Mouse (Mus musculus) forebrain, embryonic 14.5 days (tissue): Measurements from ENCODE around the gene Hbq1b. TPM values are rescaled to one million over a fixed set of nuclear protein-coding genes. Genes with fewer than 3 reads are reported as not detected.

Experiments used
- ATAC-seq: fragments of 200-750 bp; cut with Nextera tagmentation; 2 replicates; pipeline ENCODE4 v1.8.0; 2017; ENCODE audit warnings: mild to moderate bottlenecking, moderate library complexity
- DNase-seq: peaks from one replicate; pipeline ENCODE4 v3.0.0-alpha.2; 2015; ENCODE audit warnings: low spot score
- H3K27ac ChIP-seq: fragments of 300-500 bp; sonication (generic); 2 replicates; pipeline ENCODE4 v1.5.1; 2014; ENCODE audit warnings: low read depth, mild to moderate bottlenecking, control low read depth, low read length, moderate library complexity
- H3K27me3 ChIP-seq: fragments of 300-500 bp; sonication (generic); replicated peaks from 2 replicates; pipeline ENCODE4 v1.6.1; 2014; ENCODE audit warnings: low read length, control low read depth, mixed read lengths; ENCODE audit not compliant: control insufficient read depth, insufficient read depth
- H3K36me3 ChIP-seq: fragments of 300-500 bp; sonication (generic); 2 replicates; pipeline ENCODE4 v1.6.1; 2014; ENCODE audit warnings: low read length, control low read depth; ENCODE audit not compliant: control insufficient read depth, insufficient read depth
- H3K4me1 ChIP-seq: fragments of 300-500 bp; sonication (generic); 2 replicates; pipeline ENCODE4 v1.6.1; 2014; ENCODE audit warnings: antibody characterized with exemption, low read length, control low read depth; ENCODE audit not compliant: control insufficient read depth, insufficient read depth
- H3K4me2 ChIP-seq: fragments of 300-500 bp; sonication (generic); 2 replicates; pipeline ENCODE4 v1.6.1; 2014; ENCODE audit warnings: mild to moderate bottlenecking, control low read depth, low read length
- H3K4me3 ChIP-seq: fragments of 300-500 bp; sonication (generic); 2 replicates; pipeline ENCODE4 v1.5.1; 2014; ENCODE audit warnings: low read depth, low read length, control low read depth
- H3K9ac ChIP-seq: fragments of 300-500 bp; sonication (generic); 2 replicates; pipeline ENCODE4 v1.6.1; 2014; ENCODE audit warnings: mild to moderate bottlenecking, low read length, control low read depth, moderate library complexity
- H3K9me3 ChIP-seq: fragments of 300-500 bp; sonication (generic); replicated peaks from 2 replicates; pipeline ENCODE4 v1.6.1; 2016; ENCODE audit warnings: low read length, control low read depth, mixed read lengths; ENCODE audit not compliant: control insufficient read depth
- WGBS: fragments of 180-500 bp; shearing (Covaris S2); extraction: QIAGEN DNeasy Blood & Tissue Kit; methylation state at CpG from one replicate; pipeline ENCODE4 v1.1.7; 2014; 5-methylcytosine and 5-hydroxymethylcytosine counted together
- polyA plus RNA-seq: library from polyadenylated mRNA; unstranded; fragments of >200 nt; fragmentation: Nextera tagmentation; extraction: Ambion mirVana; gene quantifications from 2 replicates; pipeline ENCODE4 v1.2.1, GENCODE M21; 2014

Gene Hbq1b
- polyA plus RNA-seq, 1 experiment from 2014 or later: 1.1 TPM

- H3K4me1 ChIP-seq: no peaks in the 10 kb centered on the region
- no peak overlapping the region for H3K27ac ChIP-seq
- ATAC-seq: no peak
- H3K27me3 ChIP-seq: no peaks in the 10 kb centered on the region
- no peak overlapping the region for H3K4me2 ChIP-seq
- no peak for DNase-seq
- H3K9me3 ChIP-seq: no peaks in the 10 kb centered on the region
- no peak overlapping the region for H3K4me3 ChIP-seq
- 93% methylated on average over 6 of the region's 6 CpGs for WGBS
- no peak overlapping the region for H3K9ac ChIP-seq
- peaks cover 58% of the 10 kb centered on the region for H3K36me3 ChIP-seq
Observed at GRCm38 (mm10) chr11:32245614-32246013, 41.2 kb upstream of the Hbq1b start.

GRCm38 (mm10) chr11:32247068-32247467 lies 39.7 kb upstream of the Hbq1b start:
- Histone ChIP-seq H3K27ac (no peak overlapping the region), H3K4me1 (no peaks in the 10 kb centered on the region), H3K9ac (no peak overlapping the region), H3K9me3 (no peaks in the 10 kb centered on the region), H3K4me2 (no peak overlapping the region), H3K4me3 (no peak overlapping the region), H3K27me3 (no peaks in the 10 kb centered on the region), H3K36me3 (peaks cover 56% of the 10 kb centered on the region)
- DNase-seq: no peak
- no peak for ATAC-seq

GRCm38 (mm10) chr11:32248350-32248749 lies 38.4 kb upstream of the Hbq1b start:
- H3K4me1 ChIP-seq: no peaks in the 10 kb centered on the region
- DNase-seq: no peak
- H3K27me3 ChIP-seq: no peaks in the 10 kb centered on the region
- peaks cover 64% of the 10 kb centered on the region for H3K36me3 ChIP-seq
- WGBS: 90% methylated on average over 3 of the region's 3 CpGs
- no peak overlapping the region for H3K4me2 ChIP-seq
- no peak for ATAC-seq
- H3K4me3 ChIP-seq: no peak overlapping the region
- no peaks in the 10 kb centered on the region for H3K9me3 ChIP-seq
- H3K9ac ChIP-seq: no peak overlapping the region
- H3K27ac ChIP-seq: no peak overlapping the region

GRCm38 (mm10) chr11:32250880-32251763 lies 35.6 kb upstream of the Hbq1b start:
- no peaks in the 10 kb centered on the region for H3K9me3 ChIP-seq
- ATAC-seq (no peak), DNase-seq (no peak)
- 89% methylated on average over 8 of the region's 8 CpGs for WGBS
- H3K4me2 ChIP-seq: no peak overlapping the region
- no peaks in the 10 kb centered on the region for H3K27me3 ChIP-seq
- no peak overlapping the region for H3K4me3 ChIP-seq
- H3K9ac ChIP-seq: no peak overlapping the region
- H3K36me3 ChIP-seq: peaks cover 65% of the 10 kb centered on the region
- no peaks in the 10 kb centered on the region for H3K4me1 ChIP-seq
- no peak overlapping the region for H3K27ac ChIP-seq

- 100% methylated on average over 1 of the region's 1 CpGs for WGBS
- no peak overlapping the region for H3K27ac ChIP-seq
- no peak overlapping the region for H3K4me3 ChIP-seq
- DNase-seq (no peak), ATAC-seq (no peak)
- no peaks in the 10 kb centered on the region for H3K27me3 ChIP-seq
- no peak overlapping the region for H3K4me2 ChIP-seq
- H3K4me1 ChIP-seq: no peaks in the 10 kb centered on the region
- peaks cover 46% of the 10 kb centered on the region for H3K36me3 ChIP-seq
- no peaks in the 10 kb centered on the region for H3K9me3 ChIP-seq
- H3K9ac ChIP-seq: no peak overlapping the region
Observed at GRCm38 (mm10) chr11:32253121-32253520, 33.6 kb upstream of the Hbq1b start.

GRCm38 (mm10) chr11:32256146-32256545 lies 30.6 kb upstream of the Hbq1b start:
- peaks cover 41% of the 10 kb centered on the region for H3K36me3 ChIP-seq
- H3K4me1 ChIP-seq: no peaks in the 10 kb centered on the region
- no peak overlapping the region for H3K9ac ChIP-seq
- no peak overlapping the region for H3K4me2 ChIP-seq
- H3K27ac ChIP-seq: no peak overlapping the region
- H3K4me3 ChIP-seq: no peak overlapping the region
- H3K27me3 ChIP-seq: no peaks in the 10 kb centered on the region
- no peak for DNase-seq
- 97% methylated on average over 1 of the region's 1 CpGs for WGBS
- no peak for ATAC-seq
- no peaks in the 10 kb centered on the region for H3K9me3 ChIP-seq

- H3K9me3 ChIP-seq: no peaks in the 10 kb centered on the region
- DNase-seq (no peak), ATAC-seq (no peak)
- no peaks in the 10 kb centered on the region for H3K4me1 ChIP-seq
- no peak overlapping the region for H3K4me3 ChIP-seq
- WGBS: 92% methylated on average over 3 of the region's 3 CpGs
- H3K36me3 ChIP-seq: peaks cover 40% of the 10 kb centered on the region
- H3K4me2 ChIP-seq: no peak overlapping the region
- no peak overlapping the region for H3K9ac ChIP-seq
- H3K27ac ChIP-seq: no peak overlapping the region
- H3K27me3 ChIP-seq: no peaks in the 10 kb centered on the region
Observed at GRCm38 (mm10) chr11:32256566-32256965, 30.2 kb upstream of the Hbq1b start.

- Histone ChIP-seq H3K4me3 (no peak overlapping the region), H3K27ac (no peak overlapping the region), H3K4me1 (peaks cover 4% of the 10 kb centered on the region; the same call in 1 of the 2 replicates), H3K9ac (no peak overlapping the region), H3K9me3 (no peaks in the 10 kb centered on the region), H3K27me3 (no peaks in the 10 kb centered on the region), H3K4me2 (no peak overlapping the region), H3K36me3 (peaks cover 11% of the 10 kb centered on the region; the same call in 1 of the 2 replicates)
- DNase-seq: no peak
- no peak for ATAC-seq
- 91% methylated on average over 10 of the region's 10 CpGs for WGBS
Observed at GRCm38 (mm10) chr11:32262674-32263415, 23.9 kb upstream of the Hbq1b start.
